In the genomic region with DNA sequence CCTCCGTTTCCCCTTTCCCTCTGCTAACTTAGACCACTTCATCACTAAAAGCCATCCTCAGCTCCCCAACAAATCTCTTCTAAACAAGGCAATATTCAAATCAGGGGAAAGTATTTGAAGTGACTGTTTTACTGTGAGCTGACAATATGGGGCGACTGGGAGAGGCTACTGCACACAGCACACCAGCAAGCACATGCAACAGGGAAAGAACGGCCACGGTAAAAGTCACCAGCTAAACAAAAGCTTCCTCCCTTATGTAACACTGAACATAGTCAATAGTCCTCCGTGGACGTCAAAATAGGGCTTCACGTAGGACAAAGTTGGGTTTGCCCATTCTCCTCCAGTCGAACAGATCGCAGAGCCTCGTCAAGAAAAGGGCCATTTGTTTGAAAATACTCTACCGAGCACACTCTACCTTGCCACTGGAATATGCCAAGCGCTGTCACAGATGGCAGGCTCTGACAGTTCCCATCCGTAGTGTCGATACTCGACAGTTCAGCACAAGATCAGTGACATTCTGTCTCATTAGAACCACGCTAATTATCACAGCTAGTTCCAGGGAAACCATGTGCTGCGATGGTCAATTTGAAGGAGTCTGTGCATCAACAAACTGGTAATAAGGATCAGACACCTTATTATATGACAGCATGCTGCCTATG, we compare ENCODE assay signal across 11 mouse cellular contexts.
DNase-seq lines count a peak whose midpoint lies in the region; ATAC-seq lines count a peak whose summit lies in the region.
"Had no signal": no experiment of that assay in that cellular context is flagged by ENCODE, and none has a peak within 500 bp of the region (broad histone marks: within the 10 kb centered on the region; RNA-seq: fewer than 3 reads in every experiment).

No protein-coding gene starts in this region.

- peak overlapping the region; percentile 45 for H3K4me2 ChIP-seq in embryonic facial prominence, embryonic 12.5 days (replicated peaks)
- H3K4me2 ChIP-seq in forebrain, embryonic 14.5 days (ENCODE audit: low read length) = peak overlapping the region; percentile 36
- H3K4me2 ChIP-seq in limb, embryonic 13.5 days (replicated peaks) = peak overlapping the region; percentile 62
- H3K4me2 ChIP-seq: heart, embryonic 11.5 days; intestine, embryonic 15.5 days had no signal

- no peak overlapping the region for H3K4me3 ChIP-seq in embryonic facial prominence, embryonic 12.5 days
- no peak overlapping the region for H3K4me3 ChIP-seq in embryonic facial prominence, embryonic 10.5 days
- no peak overlapping the region for H3K4me3 ChIP-seq in forebrain, embryonic 14.5 days (ENCODE audit: low read depth, low read length)
- H3K4me3 ChIP-seq in limb, embryonic 13.5 days = peak overlapping the region; percentile 21; the same call in 1 of the 2 replicates
- H3K4me3 ChIP-seq: intestine, embryonic 15.5 days had no signal

- H3K4me1 ChIP-seq in embryonic facial prominence, embryonic 12.5 days = peaks cover 15% of the 10 kb centered on the region
- H3K4me1 ChIP-seq in embryonic facial prominence, embryonic 10.5 days = peaks cover 15% of the 10 kb centered on the region
- H3K4me1 ChIP-seq in forebrain, embryonic 14.5 days (ENCODE audit: control insufficient read depth, insufficient read depth, low read length) = peaks cover 4% of the 10 kb centered on the region; the same call in 1 of the 2 replicates
- H3K4me1 ChIP-seq in limb, embryonic 13.5 days = peaks cover 23% of the 10 kb centered on the region
- H3K4me1 ChIP-seq: intestine, embryonic 15.5 days had no signal

- H3K36me3 ChIP-seq in embryonic facial prominence, embryonic 12.5 days = no peaks in the 10 kb centered on the region
- H3K36me3 ChIP-seq in embryonic facial prominence, embryonic 10.5 days (replicated peaks) = peaks cover 32% of the 10 kb centered on the region
- H3K36me3 ChIP-seq in forebrain, embryonic 14.5 days (ENCODE audit: control insufficient read depth, insufficient read depth, low read length) = peaks cover 11% of the 10 kb centered on the region; the same call in 1 of the 2 replicates
- no peaks in the 10 kb centered on the region; the same call in 1 of the 2 replicates for H3K36me3 ChIP-seq in limb, embryonic 13.5 days
- H3K36me3 ChIP-seq: intestine, embryonic 15.5 days had no signal

- H3K27me3 ChIP-seq in embryonic facial prominence, embryonic 12.5 days = peaks cover 9% of the 10 kb centered on the region; the same call in 1 of the 2 replicates
- peaks cover 9% of the 10 kb centered on the region; the same call in 1 of the 2 replicates for H3K27me3 ChIP-seq in embryonic facial prominence, embryonic 10.5 days (replicated peaks; ENCODE audit: low read depth, poor library complexity, severe bottlenecking)
- no peaks in the 10 kb centered on the region for H3K27me3 ChIP-seq in forebrain, embryonic 14.5 days (replicated peaks; ENCODE audit: control insufficient read depth, insufficient read depth, low read length)
- peaks cover 26% of the 10 kb centered on the region for H3K27me3 ChIP-seq in limb, embryonic 13.5 days
- H3K27me3 ChIP-seq: intestine, embryonic 15.5 days had no signal

- WGBS in embryonic facial prominence, embryonic 12.5 days = 51% methylated on average over 17 of the region's 17 CpGs
- 70% methylated on average over 17 of the region's 17 CpGs for WGBS in embryonic facial prominence, embryonic 10.5 days
- 37% methylated on average over 17 of the region's 17 CpGs for WGBS in forebrain, embryonic 14.5 days
- WGBS in limb, embryonic 13.5 days = 36% methylated on average over 17 of the region's 17 CpGs

- no peak for ATAC-seq in embryonic facial prominence, embryonic 12.5 days (ENCODE audit: insufficient number of reproducible peaks, insufficient read depth, low FRiP score, low TSS enrichment)
- ATAC-seq in forebrain, embryonic 14.5 days = peak; percentile 88
- no peak for ATAC-seq in limb, embryonic 13.5 days (ENCODE audit: low FRiP score, low read depth)
- ATAC-seq: intestine, embryonic 15.5 days had no signal

- no peak overlapping the region for H3K9ac ChIP-seq in embryonic facial prominence, embryonic 12.5 days
- peak overlapping the region; percentile 10; the same call in 1 of the 2 replicates for H3K9ac ChIP-seq in forebrain, embryonic 14.5 days (ENCODE audit: low read length)
- no peak overlapping the region for H3K9ac ChIP-seq in limb, embryonic 13.5 days
- H3K9ac ChIP-seq: intestine, embryonic 15.5 days had no signal

- no peak for DNase-seq in embryonic facial prominence, embryonic 10.5 days (ENCODE audit: low spot score)
- DNase-seq in MN1 (ENCODE audit: low spot score) = peak; percentile 52
- DNase-seq in forebrain, embryonic 14.5 days (ENCODE audit: low spot score) = peak; percentile 83
- no peak for DNase-seq in kidney, postnatal 14 days
- no peak for DNase-seq in right cerebral cortex, adult 18-20 months
- DNase-seq in adrenal gland, postnatal 25 days = no peak
- DNase-seq: adrenal gland, adult 8-10 months had no signal

- no peak overlapping the region for H3K27ac ChIP-seq in embryonic facial prominence, embryonic 12.5 days
- H3K27ac ChIP-seq in embryonic facial prominence, embryonic 10.5 days (replicated peaks) = no peak overlapping the region
- peak overlapping the region; percentile 67 for H3K27ac ChIP-seq in forebrain, embryonic 14.5 days (ENCODE audit: low read depth, low read length)
- H3K27ac ChIP-seq in limb, embryonic 13.5 days = no peak overlapping the region
- H3K27ac ChIP-seq: intestine, embryonic 15.5 days had no signal

- H3K9me3 ChIP-seq in embryonic facial prominence, embryonic 12.5 days = no peaks in the 10 kb centered on the region
- no peaks in the 10 kb centered on the region for H3K9me3 ChIP-seq in embryonic facial prominence, embryonic 10.5 days
- H3K9me3 ChIP-seq in forebrain, embryonic 14.5 days (replicated peaks; ENCODE audit: control insufficient read depth, low read length) = no peaks in the 10 kb centered on the region
- H3K9me3 ChIP-seq in limb, embryonic 13.5 days = no peaks in the 10 kb centered on the region; the same call in 1 of the 2 replicates
- H3K9me3 ChIP-seq: intestine, embryonic 15.5 days had no signal

Comparison
In these comparisons a context has a peak if more than half of its experiments do, and no peak if none do; other contexts are left out.
1. DNase-seq: peak in MN1 (single experiment) and forebrain, embryonic 14.5 days (single experiment); none in embryonic facial prominence, embryonic 10.5 days (single experiment), kidney, postnatal 14 days (single experiment), right cerebral cortex, adult 18-20 months (single experiment) and adrenal gland, postnatal 25 days (single experiment).
2. Peak in every context shown above with its lines, with median percentiles within 50 percentile points of each other: H3K4me2 ChIP-seq.